Mouse (Mus musculus): ENCODE results near the gene Emc6. TPM values are rescaled to one million over a fixed set of nuclear protein-coding genes. Genes with fewer than 3 reads are reported as not detected.

The Emc6 gene
- 10 to 100 TPM; 40.3 to 46.2 TPM for total RNA-seq (2023)

GRCm38 (mm10) chr11:73176608-73177508 lies at the start of gene Emc6, which contains the start of gene Tax1bp3:
Emc6 (minus strand) TSS chr11:73177037.
Tax1bp3 (plus strand) TSS chr11:73177083.

GRCm38 (mm10) chr11:73199230-73199712 lies 22.4 kb upstream of the Emc6 start, which contains the start of gene Shpk:
Shpk (plus strand) TSS chr11:73199460.

DNA sequence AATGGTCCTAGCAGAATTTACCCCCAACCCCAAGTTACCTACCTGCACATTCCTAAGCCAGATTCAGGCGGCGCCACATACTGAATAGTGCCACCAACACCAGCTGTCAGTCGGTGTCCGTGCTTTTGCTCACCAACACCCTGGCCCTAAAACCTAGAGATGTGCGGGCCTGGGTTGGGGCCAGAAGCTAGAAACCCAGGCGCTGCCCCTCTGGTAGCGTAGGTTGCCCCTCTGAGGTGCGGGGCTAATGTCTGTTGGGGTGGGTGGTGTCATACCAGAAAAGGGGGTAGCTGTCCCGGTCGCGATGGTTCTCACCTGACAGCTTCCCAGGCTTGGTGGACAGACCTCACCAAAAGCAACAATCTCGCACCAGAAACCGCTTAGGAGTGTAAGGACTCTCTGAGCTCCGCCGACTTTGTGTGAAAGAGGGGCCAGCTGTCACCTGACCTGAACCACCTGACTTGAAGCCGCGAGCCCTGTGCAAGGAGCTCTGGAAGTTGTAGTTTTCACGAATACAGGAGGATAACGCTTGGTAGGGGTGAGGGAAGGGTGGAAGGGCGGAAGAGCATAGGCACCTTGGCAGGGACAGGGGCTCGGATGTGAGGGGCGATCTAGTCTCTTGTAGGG lies 21.9 kb upstream of the Emc6 start, which contains the start of gene Ctns:
Gene Ctns (minus strand): TSS at position 440 of the 627 bp plus-strand sequence.

GRCm38 (mm10) chr11:73159957-73160810 lies 16.7 kb downstream of the Emc6 start, which contains the start of gene P2rx5:
P2rx5 (plus strand) TSS chr11:73160421.

DNA sequence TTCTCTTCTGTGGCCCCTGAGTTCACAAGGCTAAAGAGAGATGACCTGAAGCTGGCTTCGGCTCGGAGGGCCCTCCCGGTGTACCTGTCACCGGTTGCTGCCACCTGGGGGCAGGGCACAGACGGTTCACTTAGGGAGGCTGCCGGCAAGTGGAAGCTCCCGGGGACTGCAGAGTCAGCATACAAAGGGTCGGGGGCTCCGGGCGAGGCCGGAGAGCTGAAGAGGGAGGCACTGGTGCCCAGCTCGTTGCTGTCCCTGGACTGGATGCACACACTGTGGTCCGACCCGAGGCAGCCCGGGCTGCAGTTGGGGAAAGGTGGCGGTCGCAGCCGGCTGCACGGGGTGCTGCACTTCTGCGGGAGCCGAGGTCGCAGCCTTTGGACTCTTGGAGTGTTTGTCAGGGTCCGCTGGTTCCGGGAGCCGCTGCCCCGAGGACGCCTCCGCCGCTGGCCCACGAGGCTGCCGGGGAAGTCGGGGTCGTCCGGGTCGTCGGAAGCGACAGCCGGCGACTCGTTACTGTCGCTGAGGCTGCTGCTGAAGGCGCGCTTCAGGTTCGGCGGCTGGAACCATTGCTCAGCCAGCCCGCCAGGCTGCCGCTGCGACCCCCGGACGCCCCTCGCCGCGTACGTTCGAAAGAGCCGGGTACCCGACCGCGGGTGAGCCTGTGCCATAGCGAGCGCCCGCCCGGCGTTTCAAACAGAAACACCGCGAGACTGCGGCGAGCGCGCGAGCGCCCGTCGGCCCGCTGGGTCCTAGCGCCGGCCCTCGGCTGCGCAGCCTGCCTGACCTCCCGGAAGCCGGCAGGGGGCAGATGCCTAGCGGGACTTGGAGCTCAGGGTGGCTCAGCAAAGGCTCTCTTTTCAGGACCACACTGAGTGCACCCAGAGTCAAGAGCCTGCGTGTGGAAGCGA lies 39.0 kb downstream of the Emc6 start, which contains the start of gene Haspin:
Gene Haspin (minus strand): TSS at position 704 of the 911 bp plus-strand sequence.

Other genes with a start within 250 kb of the Emc6 start
- 10 to 100 TPM; 90.0 to 95.4 TPM for gene Atp2a3, start 215.9 kb downstream of the Emc6 start, total RNA-seq (2023)
- gene P2rx1, start 177.9 kb downstream of the Emc6 start, total RNA-seq (2023), result 1 to 10 TPM; 3.9 to 4.3 TPM
- gene Camkk1, start 158.0 kb downstream of the Emc6 start, total RNA-seq (2023), result 1 to 10 TPM; 1.2 to 2.8 TPM
- 10 to 100 TPM in 1 of 2 experiments, 1 to 10 TPM in 1; 9.9 to 13.7 TPM for gene Ncbp3, start 129.3 kb downstream of the Emc6 start, total RNA-seq (2023)
- under 1 TPM; 0.97 TPM for gene Itgae, start 86.5 kb downstream of the Emc6 start, total RNA-seq (2023)
- 1 to 10 TPM; 2.5 to 3.4 TPM for gene Haspin, start 38.7 kb downstream of the Emc6 start, total RNA-seq (2023)
- under 1 TPM; 0.43 to 0.55 TPM for gene P2rx5, start 16.6 kb downstream of the Emc6 start, total RNA-seq (2023)
- 10 to 100 TPM; 37.6 to 42.0 TPM for gene Tax1bp3, start within 50 bp of the Emc6 start, total RNA-seq (2023)
- 10 to 100 TPM; 31.8 to 33.1 TPM for gene Ctns, start 22.0 kb upstream of the Emc6 start, total RNA-seq (2023)
- 1 to 10 TPM; 2.5 to 3.8 TPM for gene Shpk, start 22.4 kb upstream of the Emc6 start, total RNA-seq (2023)
- not detected for gene Trpv1, start 57.3 kb upstream of the Emc6 start, total RNA-seq (2023)
- gene Trpv3, start 90.4 kb upstream of the Emc6 start, total RNA-seq (2023), result not detected
- gene Aspa, start 152.6 kb upstream of the Emc6 start, total RNA-seq (2023), result 10 to 100 TPM; 11.5 to 11.6 TPM
- gene Gm49340, start 152.7 kb upstream of the Emc6 start, total RNA-seq (2023), result not detected
- not detected for gene Spata22, start 152.7 kb upstream of the Emc6 start, total RNA-seq (2023)
- not detected for gene Olfr20, start 173.7 kb upstream of the Emc6 start, total RNA-seq (2023)
- gene Olfr376, start 194.2 kb upstream of the Emc6 start, total RNA-seq (2023), result not detected
- gene Olfr1, start 222.6 kb upstream of the Emc6 start, total RNA-seq (2023), result not detected

All from monocyte, adult 59 days (primary cell).